Mouse (Mus musculus): Measurements from ENCODE around the gene Patz1. TPM values are rescaled to one million over a fixed set of nuclear protein-coding genes. Genes with fewer than 3 reads are reported as not detected.

Patz1 gene
- polyA plus RNA-seq, 1 experiment from 2014 or later, result 48.7 TPM

DNA sequence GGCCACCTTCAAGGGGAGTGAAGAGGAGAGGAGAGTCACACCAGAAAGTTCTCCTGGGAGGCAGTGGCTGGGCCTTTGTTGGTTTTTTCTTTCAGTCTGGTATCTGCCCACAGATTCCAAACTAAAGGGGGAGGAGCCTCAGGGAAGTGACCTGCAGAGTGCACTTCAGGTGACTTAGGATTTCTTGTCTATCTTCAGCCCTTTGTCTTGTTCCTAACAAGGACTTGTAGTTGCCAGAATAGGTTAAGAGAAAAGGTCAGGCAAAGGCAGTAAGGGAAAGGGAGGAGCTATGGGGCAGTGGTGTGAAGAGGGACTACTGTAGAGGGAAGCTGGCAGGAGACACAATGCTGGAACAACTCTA, 59.1 kb downstream of the Patz1 start:
- Histone ChIP-seq H3K4me1 (peaks cover 18% of the 10 kb centered on the region), H3K27me3 (no peaks in the 10 kb centered on the region), H3K9ac (no peak overlapping the region), H3K9me3 (no peaks in the 10 kb centered on the region), H3K36me3 (peaks cover 74% of the 10 kb centered on the region), H3K27ac (no peak overlapping the region), H3K4me3 (no peak overlapping the region), H3K4me2 (replicated peaks) (no peak overlapping the region)
- no peak for ATAC-seq (ENCODE audit: low FRiP score, low read depth)

DNA sequence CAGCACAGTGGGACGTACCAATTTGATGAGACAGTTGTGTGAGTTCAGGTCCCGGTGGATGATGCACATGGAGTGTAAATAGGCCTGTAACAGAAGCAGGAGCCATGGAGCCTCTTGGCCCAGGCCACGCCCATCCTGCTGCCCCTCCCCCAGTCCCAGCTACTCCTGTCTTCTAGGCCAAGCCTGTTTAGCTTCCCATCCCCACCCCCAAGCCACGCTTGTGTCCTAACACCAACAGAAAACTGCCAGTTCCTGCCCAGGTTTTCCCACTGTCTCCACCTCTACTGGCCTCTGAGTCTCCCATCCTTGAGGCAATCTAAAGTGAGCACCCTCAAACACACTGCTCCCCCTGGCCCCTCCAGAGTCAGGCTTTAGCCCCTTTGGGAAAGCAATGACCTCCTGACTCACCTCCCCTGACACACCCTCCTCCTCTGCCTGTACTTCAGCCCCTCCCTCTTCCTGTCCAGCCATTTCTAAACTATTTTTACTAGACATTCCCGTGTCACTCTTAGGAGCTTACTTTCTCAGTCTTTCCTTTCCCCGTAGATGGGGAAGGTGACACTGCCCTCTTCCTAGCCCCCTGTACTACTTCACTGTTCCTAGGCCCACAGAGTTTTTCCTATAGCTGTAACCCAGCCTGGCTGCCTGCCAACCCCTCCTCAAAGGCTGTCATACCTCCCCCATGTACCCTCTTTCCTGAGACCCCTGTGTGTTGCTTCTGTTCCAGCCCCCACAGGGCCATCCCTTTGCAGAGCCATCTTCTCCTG, 60.1 kb downstream of the Patz1 start:
- H3K4me2 ChIP-seq (replicated peaks), result no peak overlapping the region; the same call in 1 of the 2 replicates
- peaks cover 74% of the 10 kb centered on the region for H3K36me3 ChIP-seq
- 26% methylated on average over 6 of the region's 6 CpGs for WGBS
- H3K9ac ChIP-seq, result 0 out of 2 replicates have a peak overlapping the region, but pooled peaks have one; percentile 43
- no peak; the same call in 1 of the 2 replicates for ATAC-seq (ENCODE audit: low FRiP score, low read depth)
- peak overlapping the region; percentile 22; the same call in 1 of the 2 replicates for H3K27ac ChIP-seq
- no peaks in the 10 kb centered on the region for H3K9me3 ChIP-seq
- H3K4me3 ChIP-seq, result no peak overlapping the region
- peaks cover 18% of the 10 kb centered on the region for H3K4me1 ChIP-seq
- no peaks in the 10 kb centered on the region for H3K27me3 ChIP-seq

DNA sequence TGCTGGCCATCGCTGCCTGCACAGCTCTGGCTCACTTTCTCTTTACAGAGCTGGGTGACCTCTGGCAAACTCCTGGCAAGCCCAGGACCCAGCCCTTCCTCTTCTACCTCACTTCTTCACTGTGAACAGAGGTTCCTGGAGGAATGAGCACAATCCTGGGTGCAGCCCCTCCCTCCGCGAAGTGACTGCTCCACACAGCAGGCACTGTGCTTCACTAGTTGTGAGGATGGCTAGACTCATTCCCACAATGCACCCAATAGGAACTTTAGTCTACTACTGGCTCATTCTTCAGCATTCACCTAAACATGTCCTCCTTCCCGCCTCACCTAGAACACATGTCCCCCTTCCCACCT, 60.6 kb downstream of the Patz1 start:
- peaks cover 18% of the 10 kb centered on the region for H3K4me1 ChIP-seq
- peak overlapping the region; percentile 22; the same call in 1 of the 2 replicates for H3K27ac ChIP-seq
- no peaks in the 10 kb centered on the region for H3K9me3 ChIP-seq
- H3K9ac ChIP-seq, result 0 out of 2 replicates have a peak overlapping the region, but pooled peaks have one; percentile 43
- H3K36me3 ChIP-seq, result peaks cover 74% of the 10 kb centered on the region
- no peak overlapping the region for H3K4me3 ChIP-seq
- H3K27me3 ChIP-seq, result no peaks in the 10 kb centered on the region
- 84% methylated on average over 4 of the region's 4 CpGs for WGBS
- no peak for ATAC-seq (ENCODE audit: low FRiP score, low read depth)
- H3K4me2 ChIP-seq (replicated peaks), result no peak overlapping the region

DNA sequence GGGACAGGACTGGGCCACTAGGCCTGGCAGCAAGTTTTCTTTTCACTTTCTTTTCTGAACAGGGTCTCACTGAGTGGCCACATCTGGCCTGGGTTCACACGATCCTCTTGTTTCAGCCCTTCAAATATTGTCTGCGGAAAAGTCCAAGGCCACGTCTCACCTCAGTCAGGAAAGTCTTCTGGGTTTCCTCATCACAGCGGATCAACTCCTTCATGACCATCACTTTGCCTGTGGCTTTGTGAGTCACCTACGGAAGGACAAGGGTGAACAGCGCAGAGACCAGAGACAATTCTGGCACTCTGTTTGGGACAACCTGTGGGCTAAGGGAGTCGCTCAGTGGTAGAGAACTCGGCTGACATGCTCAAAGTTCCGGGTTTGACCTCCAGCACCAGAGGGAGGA, 63.5 kb downstream of the Patz1 start:
- WGBS, result 86% methylated on average over 9 of the region's 9 CpGs
- Histone ChIP-seq H3K27me3 (no peaks in the 10 kb centered on the region), H3K4me2 (replicated peaks) (no peak overlapping the region), H3K9me3 (no peaks in the 10 kb centered on the region), H3K36me3 (peaks cover 72% of the 10 kb centered on the region), H3K27ac (no peak overlapping the region), H3K4me3 (no peak overlapping the region), H3K9ac (no peak overlapping the region), H3K4me1 (peaks cover 18% of the 10 kb centered on the region)
- no peak for ATAC-seq (ENCODE audit: low FRiP score, low read depth)

DNA sequence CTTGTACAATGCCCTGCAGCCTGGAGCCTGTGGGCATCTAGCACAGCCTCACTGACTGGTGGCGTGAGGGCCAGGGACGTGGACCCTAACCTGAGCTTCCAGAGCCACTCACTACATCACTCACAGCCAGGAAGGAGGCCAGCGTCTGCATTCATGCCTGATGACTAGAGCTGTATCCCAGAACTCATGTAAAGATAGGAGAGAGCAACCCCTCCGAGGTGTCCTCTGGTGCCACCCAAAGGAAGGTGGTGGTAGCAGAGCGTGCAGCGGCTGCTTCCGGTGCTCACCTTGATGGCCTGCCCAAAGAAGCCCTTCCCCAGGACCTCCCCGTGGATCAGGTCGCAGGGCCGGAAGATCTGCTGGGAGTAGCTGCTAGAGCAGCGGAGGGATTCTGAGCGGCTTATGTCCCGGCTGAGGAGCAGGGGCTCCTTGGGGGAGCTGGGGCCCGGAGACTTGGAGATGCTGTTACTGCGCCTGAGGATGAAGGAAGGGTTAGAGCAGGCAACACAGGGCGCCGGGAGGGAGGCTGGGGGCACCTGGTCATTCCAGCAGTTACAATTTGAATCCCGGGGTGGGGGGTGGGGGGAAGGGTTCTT, 64.4 kb downstream of the Patz1 start:
- no peaks in the 10 kb centered on the region for H3K27me3 ChIP-seq
- peaks cover 14% of the 10 kb centered on the region for H3K4me1 ChIP-seq
- ATAC-seq (ENCODE audit: low FRiP score, low read depth), result no peak
- WGBS, result 60% methylated on average over 18 of the region's 18 CpGs
- no peak overlapping the region for H3K4me3 ChIP-seq
- H3K9ac ChIP-seq, result no peak overlapping the region
- no peak overlapping the region for H3K4me2 ChIP-seq (replicated peaks)
- H3K36me3 ChIP-seq, result peaks cover 77% of the 10 kb centered on the region
- H3K9me3 ChIP-seq, result no peaks in the 10 kb centered on the region
- no peak overlapping the region for H3K27ac ChIP-seq

Other genes starting within 250 kb of the Patz1 start
- gene Sfi1, start 95.4 kb upstream of the Patz1 start, polyA plus RNA-seq (2015; fragmentation: Nextera tagmentation; extraction: Ambion mirVana), result 16.8 and 17.3 TPM in 2 replicates
- 62.1 and 68.8 TPM in 2 replicates for gene Eif4enif1, start 86.5 kb upstream of the Patz1 start, polyA plus RNA-seq (2015; fragmentation: Nextera tagmentation; extraction: Ambion mirVana)
- gene Drg1, start 22.5 kb upstream of the Patz1 start, polyA plus RNA-seq (2015; fragmentation: Nextera tagmentation; extraction: Ambion mirVana), result 226 and 231 TPM in 2 replicates
- 15.7 and 17.2 TPM in 2 replicates for gene Pik3ip1, start 41.5 kb downstream of the Patz1 start, polyA plus RNA-seq (2015; fragmentation: Nextera tagmentation; extraction: Ambion mirVana)
- gene Limk2, start 120.3 kb downstream of the Patz1 start, polyA plus RNA-seq (2015; fragmentation: Nextera tagmentation; extraction: Ambion mirVana), result 58.3 and 61.2 TPM in 2 replicates
- gene Rnf185, start 163.5 kb downstream of the Patz1 start, polyA plus RNA-seq (2015; fragmentation: Nextera tagmentation; extraction: Ambion mirVana), result 39.0 and 41.3 TPM in 2 replicates
- gene Pla2g3, start 199.4 kb downstream of the Patz1 start, polyA plus RNA-seq (2015; fragmentation: Nextera tagmentation; extraction: Ambion mirVana), result 0.22 and 0.38 TPM in 2 replicates
- gene Inpp5j, start 215.9 kb downstream of the Patz1 start, polyA plus RNA-seq (2015; fragmentation: Nextera tagmentation; extraction: Ambion mirVana), result 0.09 and 0.23 TPM in 2 replicates
- 142 and 153 TPM in 2 replicates for gene Selenom, start 225.8 kb downstream of the Patz1 start, polyA plus RNA-seq (2015; fragmentation: Nextera tagmentation; extraction: Ambion mirVana)

Measured in limb, embryonic 13.5 days (tissue).